Mouse (Mus musculus) skeletal muscle tissue, adult 2 months (tissue): ENCODE measurements around the gene Elmo2.

Source experiments
- DNase-seq: peaks from one replicate; pipeline ENCODE4 v3.0.0-alpha.2; 2012; ENCODE audit warnings: low read depth, low spot score

The Elmo2 gene

DNA sequence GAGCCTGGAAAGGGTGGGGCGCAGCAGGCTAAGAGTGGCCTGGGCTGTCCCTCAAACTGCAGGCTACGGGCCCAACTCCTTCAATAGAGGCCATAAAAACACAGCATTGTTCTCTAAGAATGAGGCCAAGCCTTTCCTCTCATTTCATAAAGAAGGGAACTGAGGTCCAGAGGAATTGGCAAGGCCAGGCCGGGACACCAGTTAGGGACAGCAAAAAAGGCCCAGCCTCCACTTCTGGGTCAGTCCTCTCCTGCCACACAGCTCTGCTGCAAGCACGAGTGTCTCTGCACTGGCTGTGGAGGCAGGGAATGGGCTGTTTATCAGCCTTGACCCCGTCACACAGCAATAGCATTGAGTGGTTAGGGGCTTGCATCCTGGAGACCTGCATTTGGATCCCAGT lies 2.8 kb downstream of the Elmo2 start:
- no peak for DNase-seq

DNA sequence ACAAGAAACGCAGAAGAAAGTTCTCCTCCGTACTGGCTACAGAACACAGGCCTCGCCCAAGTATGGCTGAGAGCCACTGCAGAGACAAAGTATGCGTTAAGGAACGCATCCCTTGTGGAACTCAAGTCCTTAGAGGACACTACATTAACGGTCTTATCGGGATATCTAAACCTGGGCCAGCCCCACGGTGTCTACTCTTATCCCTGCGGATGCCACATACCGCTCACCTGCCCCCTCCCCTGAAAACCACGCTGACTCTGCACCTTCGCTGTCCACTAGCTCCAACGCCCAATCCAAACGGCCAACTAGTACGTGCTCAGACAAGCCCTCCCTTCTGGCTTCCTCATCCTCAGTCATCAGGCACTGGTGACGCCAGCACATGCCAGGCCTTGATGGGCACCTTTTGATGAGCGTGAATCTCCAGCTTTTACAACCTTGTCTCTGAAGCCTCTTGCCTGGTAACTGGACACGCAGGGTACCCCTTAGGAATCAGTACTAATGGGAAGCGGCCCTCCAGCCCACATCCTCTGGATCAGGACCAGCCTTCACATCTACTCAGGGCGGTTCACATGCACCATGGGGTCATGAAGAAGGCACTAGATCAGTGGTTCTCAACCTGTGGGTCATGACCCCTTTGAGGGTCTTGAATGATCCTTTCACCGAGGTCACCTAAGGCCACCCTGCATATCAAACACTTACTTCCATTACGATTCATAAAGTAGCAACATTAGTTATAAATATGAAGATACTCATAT lies 4.1 kb downstream of the Elmo2 start:
- no peak for DNase-seq

DNA sequence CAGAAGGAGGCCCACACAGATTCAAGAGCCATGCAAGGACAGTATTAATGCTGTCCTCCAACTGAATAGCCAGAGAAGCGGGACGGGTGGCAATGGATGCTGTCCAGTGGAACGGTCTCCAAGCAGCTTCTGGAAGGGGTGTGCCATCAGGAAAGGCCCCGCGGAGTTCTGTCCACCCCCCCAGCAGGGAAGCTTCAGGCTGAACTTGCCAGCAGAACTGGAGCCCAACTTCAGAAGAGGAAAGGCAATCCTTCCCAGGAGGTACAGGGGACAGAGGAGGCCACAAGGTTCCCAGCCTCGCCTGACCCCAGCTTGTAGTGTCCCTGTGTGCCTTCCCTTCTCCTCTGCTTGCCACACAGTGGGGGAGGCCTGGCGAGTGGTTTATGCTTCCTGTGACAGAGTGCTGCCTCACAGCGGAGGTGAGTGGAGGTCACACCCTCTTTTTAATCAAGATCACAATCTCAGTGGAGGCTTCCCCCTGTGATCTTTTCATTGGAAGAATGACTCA lies 4.8 kb downstream of the Elmo2 start:
- peak; percentile 59 for DNase-seq

DNA sequence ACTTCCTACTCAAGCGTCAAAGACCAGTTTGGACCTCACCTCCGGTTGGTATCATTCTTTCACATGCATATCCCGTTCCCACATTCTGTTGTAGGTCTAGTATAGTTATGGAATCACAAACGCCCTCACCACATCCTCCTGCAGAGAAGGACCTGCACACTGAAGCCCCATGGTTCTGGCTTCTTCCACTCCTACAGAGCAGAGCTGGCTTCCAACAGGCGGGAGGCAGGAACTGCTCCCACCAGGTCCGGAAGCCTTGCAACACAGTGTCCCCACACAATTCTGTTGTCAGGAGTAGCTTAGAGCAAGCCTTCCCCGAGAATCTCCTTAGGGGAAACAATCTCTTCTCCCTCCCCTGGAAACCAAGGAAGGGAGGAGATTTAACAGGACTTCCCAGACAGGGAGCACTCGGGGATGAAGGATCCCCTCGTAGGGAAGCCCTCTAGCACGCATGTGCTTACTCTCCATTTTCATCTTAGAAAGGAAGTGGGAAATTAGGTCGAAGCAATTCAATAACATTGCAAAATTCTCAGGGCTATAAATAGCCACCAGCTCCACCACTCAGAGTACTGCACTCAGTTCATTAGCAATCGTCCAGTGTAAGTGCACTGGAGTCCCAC lies 5.6 kb downstream of the Elmo2 start:
- peak; percentile 38 for DNase-seq

DNA sequence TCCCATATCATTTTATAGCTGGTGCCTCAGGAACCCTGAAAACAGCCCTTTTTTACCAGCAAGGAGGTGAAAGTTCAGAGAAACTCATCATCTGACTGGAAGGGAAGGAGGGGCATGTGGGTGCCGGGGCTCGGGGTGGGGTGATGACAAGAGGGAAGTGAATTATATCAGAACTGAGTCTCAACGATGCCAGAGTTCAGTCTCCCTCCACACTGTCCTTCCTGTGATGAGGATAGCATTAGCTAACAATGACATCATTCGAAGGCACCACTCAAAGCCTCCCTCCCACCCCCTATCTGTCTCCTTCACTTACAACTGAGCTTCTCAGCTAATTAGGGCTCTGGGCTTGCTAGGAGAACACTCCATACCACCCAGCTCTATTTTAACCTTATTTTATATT lies 6.8 kb downstream of the Elmo2 start:
- DNase-seq, result no peak

DNA sequence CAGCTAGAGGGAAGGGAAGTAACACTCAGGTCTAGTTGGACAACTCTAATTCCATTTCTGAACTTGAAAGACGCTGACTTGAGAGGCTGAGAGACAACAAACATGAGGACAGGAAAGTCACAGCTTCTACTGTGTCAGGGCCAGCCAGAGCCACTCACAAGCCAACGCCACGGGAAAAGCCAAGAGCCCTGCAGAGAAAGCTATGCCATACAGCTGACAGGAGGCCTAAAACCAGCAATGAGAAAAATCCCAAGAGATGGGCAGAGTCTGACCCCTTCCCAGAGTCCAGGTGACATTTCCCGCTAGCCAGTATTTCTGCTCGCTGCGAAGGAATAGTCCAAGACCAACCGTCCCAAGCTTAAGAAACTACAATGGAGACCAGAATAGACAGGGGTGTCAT lies 7.3 kb downstream of the Elmo2 start:
- no peak for DNase-seq

DNA sequence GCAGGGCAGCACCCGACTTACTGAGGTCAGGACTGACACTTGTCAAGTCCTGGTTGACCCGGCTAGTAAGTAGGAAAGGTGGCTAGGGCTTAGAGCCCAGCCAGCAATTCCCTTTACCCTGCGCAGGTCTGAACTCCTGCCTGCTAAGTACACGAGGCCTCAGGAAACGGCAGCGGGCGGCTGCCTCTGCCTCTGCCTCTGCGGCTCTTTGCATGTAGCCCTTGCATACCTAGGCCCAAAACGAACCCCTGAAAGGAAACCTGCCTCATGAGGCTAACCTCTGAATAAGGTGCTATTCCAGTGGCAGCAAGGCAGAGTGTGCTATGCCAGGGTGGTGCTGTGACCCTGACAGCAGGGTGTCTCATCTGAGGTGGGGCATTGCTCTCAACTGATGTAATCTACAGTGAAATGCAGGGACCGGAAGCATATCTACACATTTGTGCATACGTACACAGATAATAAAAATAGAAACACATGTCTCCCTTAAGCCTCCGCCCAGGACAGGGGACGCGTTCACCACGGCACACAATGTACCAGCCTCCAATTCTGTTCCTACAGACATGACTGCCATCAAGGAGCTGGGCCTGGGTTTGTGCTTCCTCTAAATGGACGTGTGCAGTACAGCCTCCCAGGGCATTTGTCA lies 8.5 kb downstream of the Elmo2 start:
- DNase-seq, result no peak

DNA sequence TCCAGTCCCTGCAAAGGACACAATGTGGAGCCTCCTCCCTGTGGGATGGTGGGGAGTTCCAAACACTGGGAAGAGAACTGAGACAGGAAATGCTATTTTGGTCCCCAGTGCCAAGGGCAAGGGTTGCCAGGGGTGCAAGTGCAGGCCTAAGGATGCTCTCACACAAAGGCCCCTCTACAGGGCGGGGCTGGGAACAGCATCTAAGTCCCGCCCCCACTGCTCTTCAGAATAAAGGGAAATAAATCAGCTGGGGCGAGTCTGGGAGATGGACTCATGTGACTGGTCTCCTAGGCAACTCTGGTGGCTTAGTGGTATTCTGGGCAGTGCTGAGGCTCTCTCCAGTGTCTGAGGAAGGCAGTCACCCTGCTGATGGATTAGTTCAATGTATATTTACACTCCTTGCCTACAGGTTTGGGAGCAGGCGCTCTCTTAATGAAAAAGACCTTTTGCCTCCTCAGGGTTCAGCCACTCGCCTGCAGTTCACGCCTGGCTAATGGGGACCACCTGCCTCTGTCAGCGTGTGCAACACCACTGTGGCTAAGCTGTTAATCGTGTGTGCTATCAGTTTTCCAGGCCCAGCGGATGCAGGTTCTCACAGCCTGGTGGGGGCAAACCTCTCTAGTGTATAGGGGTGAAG lies 9.3 kb downstream of the Elmo2 start:
- no peak for DNase-seq

DNA sequence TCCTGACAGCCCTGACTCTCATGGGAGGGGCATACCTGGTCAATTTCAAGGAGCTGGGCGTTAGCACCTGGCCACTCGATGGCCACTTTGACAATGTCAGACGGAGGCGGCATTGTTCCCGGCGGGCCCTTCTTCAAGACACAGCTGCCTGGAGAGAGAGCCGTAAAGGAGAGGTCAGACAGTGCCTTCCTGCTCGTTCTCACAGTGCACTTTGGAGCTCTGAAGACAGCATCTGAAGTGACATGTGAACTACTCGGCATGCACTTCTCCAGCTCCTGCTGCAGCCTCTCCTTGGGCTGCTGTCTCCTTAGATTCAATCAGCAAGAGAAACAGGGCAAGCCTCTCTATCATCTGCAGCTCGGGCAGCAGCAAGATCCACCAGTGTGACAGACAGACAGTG lies 10.1 kb downstream of the Elmo2 start:
- DNase-seq, result no peak

DNA sequence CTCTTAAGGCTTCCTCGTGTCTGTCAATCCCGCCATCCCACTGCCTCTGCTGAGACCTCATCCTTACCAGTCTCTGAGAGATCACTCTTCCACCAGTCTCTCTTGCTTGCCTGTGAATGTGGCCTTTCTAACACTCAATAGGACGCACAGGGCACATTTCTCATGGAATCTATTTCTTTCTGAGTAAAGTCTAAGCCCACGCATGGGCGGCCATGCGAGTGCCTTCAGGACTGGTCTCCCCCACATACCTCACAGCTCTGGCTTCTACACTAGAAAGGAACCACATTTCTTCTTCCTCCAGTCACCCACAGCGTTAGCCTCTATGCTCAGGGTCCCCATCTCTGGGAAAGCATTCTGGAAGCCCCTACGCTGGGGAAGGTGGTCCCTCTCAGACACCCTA lies 12.1 kb downstream of the Elmo2 start:
- no peak for DNase-seq

DNA sequence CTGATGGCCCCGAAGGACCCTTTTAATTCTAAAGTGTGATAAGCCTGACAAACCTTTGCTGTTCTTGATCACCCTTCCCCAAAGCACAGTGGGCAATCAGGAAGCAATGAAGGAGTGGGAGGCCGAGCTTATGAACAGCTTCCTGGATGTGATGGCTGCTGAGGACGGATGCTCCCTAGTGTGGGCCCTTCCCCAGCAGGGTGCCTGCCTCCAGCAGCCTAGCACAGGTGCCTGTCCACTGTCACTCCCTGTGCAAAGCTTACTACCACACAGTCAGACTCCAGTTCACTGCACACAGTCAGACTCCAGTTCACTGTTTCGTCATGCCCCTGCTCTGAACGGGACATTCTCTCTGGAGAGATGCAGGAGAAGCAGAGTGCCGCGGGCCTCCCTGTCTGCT lies 13.9 kb downstream of the Elmo2 start:
- DNase-seq, result no peak

DNA sequence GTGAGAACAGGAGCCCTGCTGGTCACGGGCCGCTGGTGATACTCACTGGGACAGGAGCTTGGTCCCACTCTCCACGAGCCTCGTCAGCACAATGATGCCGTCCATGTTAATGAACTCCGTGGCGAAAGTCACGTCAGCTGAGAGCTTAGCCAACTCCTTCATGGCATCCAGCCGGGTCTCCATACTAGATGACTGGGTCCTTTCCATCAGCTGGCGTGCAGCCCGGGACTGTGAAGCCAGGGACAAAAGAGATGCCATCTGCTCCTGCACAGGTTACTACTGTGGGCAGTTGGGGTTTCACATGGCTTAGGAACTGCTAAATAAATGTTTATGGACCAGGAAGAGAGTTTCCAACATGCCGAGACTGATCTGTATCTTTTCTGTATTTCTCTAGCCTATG lies 14.7 kb downstream of the Elmo2 start:
- DNase-seq, result no peak

DNA sequence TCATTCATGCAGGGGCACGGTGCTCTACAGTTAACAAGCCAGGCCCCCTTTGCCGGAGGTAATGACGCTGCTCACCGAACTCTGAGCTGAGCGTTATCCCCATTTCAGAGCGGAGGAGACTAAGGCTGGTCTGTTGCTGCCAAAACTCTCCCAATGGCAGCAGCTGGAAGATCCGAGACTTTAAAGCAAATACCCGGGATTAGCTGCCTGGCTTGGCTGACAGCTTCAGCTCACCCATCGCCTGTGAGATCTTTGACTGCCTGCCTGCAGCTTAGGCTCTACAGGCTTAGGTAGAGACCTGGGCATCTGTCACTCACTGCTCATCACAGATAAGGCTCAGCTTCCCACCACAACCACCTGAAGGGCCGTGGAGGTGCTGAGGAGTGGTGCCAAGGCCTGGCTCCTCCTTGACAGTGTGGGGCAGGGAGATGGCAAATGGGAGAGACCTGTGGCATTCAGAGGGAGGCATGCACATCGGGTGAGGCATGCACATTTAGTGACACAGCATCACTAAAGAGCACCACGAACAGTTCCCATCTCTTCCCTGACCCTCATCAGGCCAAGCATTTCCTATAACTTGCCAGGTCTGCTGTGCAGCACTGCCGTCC lies 15.4 kb downstream of the Elmo2 start:
- no peak for DNase-seq

DNA sequence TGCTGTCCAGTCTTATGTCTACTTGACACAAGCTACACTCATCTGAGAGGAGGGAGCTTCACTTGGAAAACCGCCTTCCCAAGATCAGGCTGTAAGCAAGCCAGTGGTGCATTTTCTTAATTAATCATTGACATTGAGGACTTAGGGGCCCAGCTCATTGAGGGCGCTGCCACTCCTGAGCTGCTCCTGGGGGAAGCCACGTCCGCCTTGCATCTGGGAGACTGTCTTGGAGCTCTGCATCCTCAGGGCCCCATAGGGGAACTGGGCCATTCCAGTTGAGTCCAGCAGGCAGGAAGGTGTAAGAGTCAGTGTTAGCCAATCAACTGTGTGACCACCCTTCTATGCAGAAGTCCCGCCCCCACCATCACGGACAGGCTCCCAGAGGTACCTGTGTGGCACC lies 18.5 kb downstream of the Elmo2 start:
- no peak for DNase-seq

DNA sequence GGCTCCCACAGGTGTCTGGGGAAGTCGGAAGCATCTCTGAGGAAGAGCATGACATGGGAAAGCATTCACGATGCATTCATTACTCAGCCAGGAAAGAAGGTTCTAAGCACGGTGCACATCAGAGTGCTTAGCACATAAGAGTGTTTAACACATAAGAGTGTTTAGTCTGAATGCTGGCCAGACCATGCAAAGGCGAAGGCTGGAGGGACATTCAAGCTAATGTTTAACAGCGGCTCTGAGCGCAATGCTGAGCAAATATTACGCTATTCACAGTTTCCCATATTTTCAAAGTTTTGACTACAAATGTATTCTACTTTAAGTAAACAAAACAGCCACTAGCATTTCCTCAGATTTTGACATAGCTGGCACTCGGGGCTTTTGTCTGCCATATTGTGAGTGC lies 20.8 kb downstream of the Elmo2 start:
- DNase-seq, result no peak

DNA sequence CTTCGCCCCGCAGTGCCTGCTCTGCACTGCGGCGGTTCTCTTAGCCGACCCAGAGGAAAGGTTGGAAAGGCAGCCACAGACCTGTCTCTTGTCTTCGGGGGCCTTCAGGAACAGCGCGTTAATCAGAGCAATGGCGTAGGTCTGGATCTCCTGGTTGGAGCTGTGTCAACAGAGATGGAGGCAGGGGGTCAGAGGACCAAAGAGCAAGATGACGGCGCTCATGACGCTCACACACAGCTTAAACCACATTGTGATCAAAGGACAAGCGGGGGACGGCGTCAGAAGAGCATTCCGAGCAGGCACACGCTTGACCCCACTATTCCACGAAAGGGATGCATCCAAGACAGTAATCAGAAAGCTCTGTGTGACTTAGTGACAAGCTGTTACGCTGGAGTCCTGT lies 21.5 kb downstream of the Elmo2 start:
- no peak for DNase-seq

DNA sequence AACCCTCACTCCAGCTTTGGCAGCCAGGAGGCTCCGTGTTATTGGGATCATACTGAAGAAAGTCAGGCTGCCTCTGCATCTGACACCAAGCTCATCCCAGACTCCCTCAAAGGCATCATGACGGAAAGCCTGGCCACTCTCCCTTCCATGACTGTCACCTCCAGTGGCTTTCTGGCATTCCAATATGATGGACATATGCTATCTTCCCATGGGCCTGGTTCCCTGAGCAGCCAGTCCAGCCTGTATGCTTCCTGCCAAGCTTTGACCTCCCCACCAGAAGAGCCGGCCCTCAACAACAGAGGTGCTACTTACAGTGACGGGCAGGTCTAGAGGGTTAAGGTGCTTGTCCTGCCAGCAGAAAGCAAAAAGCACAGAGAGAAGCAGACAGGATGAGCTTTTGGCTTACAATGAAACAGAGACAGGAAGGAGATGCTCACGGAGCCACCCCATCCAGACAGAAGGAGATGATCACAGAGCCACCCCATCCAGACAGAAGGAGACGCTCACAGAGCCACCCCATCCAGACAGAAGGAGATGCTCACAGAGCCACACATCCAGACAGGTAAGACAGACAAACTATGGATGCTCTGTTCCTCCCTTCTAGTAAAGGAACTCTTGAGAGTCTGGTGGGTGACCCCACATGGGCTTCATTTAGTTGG lies 22.8 kb downstream of the Elmo2 start:
- DNase-seq, result no peak

DNA sequence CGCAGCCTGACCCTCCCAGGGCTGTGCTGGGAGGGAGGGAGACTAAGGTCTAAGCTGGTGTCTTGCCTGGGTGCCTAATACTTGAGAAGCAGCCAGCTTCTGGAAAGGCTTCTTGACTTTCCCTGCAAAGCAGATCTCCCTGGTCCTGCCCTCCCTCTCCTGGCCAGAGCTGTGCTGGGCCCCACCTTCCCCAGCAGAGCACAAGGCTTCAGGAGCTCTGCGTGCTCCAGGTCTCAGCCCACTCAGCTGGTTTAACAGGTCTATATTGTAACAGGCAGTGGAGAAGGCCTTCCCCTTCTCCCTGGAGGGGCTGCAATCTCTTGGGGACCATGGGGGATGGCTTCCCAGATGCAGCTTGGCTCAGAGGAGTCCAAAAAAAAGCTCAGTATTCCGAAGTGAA lies 24.9 kb downstream of the Elmo2 start:
- no peak for DNase-seq

DNA sequence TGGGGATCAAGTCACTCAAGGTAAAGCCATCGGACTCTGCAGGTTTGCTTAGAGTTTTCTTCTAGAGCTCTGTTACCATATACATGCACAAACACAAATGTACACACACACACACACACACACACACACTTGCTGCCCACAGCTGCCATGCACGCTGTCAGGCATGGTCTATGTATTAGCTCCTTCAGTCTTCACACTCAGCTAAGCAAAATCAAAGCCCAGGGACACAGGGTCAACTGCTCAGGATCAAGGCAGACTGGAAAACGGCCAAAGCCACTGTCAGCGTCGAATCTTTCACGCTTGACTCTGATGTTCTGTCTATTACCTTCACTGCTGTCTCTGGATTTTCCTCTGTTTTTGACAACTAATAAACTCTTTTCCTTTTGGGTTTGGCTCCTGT lies 25.4 kb downstream of the Elmo2 start:
- no peak for DNase-seq

DNA sequence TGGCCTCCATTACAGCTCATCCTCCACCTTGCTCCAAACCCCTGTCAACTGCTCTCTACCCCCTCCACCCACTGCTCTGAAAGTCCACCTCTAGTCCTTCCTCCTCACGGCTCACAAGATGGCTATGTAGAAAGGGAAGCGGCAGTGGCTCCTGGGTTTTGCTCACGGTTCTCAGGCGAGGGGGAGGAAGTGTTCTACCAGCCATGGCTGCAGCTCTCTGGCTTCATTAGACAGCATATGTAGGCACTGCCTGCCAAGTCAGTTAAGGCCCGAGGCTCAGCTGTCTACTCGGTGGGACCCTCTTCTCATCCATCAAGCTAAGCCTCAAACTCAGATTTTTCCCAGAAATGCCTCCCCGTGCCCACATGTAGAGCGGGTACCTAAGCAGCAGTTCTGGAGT lies 25.9 kb downstream of the Elmo2 start:
- no peak for DNase-seq

DNA sequence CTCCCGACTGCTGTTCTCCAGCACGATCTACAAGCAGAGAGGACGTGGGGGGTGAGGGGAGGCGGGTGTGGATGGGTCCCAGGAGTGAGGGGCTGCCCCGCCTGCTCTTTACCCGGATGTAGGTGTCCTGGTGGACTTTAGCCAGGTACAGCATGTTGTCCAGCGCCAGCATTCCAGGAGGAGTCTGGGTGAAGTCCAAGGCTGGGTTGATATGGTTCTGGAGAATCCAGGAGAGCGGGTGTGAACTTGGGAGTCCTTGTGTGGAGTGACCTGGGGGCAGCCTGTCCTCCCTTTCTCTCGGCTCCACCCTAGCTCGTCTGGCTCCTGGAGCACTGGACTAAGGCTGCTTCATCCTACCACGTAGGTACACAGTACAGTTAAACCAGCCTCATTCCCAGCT lies 28.9 kb downstream of the Elmo2 start:
- DNase-seq, result no peak

DNA sequence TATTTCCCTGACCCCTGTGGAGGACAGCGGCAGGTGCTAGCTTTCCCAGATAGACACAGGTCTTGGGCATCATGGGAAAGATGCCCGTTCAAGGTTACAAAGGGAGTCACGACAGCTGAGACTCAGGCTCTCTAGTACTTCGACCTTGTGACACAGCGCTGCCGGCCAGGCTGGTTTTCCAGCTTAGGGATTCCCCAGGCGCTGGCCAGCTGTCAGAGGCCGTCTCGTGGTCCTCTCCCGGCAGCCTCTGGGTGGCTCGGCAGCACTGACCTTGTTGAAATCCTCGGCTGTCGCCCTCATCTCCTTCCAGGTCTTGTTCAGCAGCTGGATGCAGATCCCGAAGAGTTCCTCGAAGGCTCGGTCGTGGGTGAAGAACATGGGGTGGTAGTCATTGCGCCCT lies 29.7 kb downstream of the Elmo2 start:
- DNase-seq, result no peak
